Mouse (Mus musculus) hindbrain, embryonic 15.5 days (tissue): ENCODE measurements around the gene Olfr902. TPM values are rescaled to one million over a fixed set of nuclear protein-coding genes. Genes with fewer than 3 reads are reported as not detected.
"Not testable (repeated sequence)": the region's sequence is repeated elsewhere in the genome, so short reads cannot be mapped to it uniquely, and the experiment has no call there.

ENCODE experiments used
- ATAC-seq: fragments of 200-750 bp; cut with Nextera tagmentation; 2 replicates; pipeline ENCODE4 v1.8.0; 2017; ENCODE audit warnings: low read depth, moderate number of reproducible peaks, moderate TSS enrichment; ENCODE audit not compliant: low FRiP score
- H3K27ac ChIP-seq: fragments of 300-500 bp; sonication (generic); replicated peaks from 2 replicates; pipeline ENCODE4 v1.5.1; 2015; ENCODE audit warnings: mild to moderate bottlenecking, inconsistent platforms
- H3K27me3 ChIP-seq: fragments of 300-500 bp; sonication (generic); 2 replicates; pipeline ENCODE4 v1.6.1; 2015; ENCODE audit warnings: control low read depth, inconsistent platforms
- H3K36me3 ChIP-seq: fragments of 300-500 bp; sonication (generic); 2 replicates; pipeline ENCODE4 v1.6.1; 2015; ENCODE audit warnings: control low read depth, inconsistent platforms
- H3K4me1 ChIP-seq: fragments of 300-500 bp; sonication (generic); replicated peaks from 2 replicates; pipeline ENCODE4 v1.6.1; 2015; ENCODE audit warnings: control low read depth, inconsistent platforms
- H3K4me2 ChIP-seq: fragments of 300-500 bp; sonication (generic); 2 replicates; pipeline ENCODE4 v1.6.1; 2015; ENCODE audit warnings: moderate library complexity, mild to moderate bottlenecking, inconsistent platforms
- H3K4me3 ChIP-seq: fragments of 300-500 bp; sonication (generic); 2 replicates; pipeline ENCODE4 v1.5.1; 2015; ENCODE audit warnings: mild to moderate bottlenecking, inconsistent platforms
- H3K9ac ChIP-seq: fragments of 300-500 bp; sonication (generic); 2 replicates; pipeline ENCODE4 v1.6.1; 2015; ENCODE audit warnings: inconsistent platforms
- H3K9me3 ChIP-seq: fragments of 300-500 bp; sonication (generic); 2 replicates; pipeline ENCODE4 v1.6.1; 2016; ENCODE audit warnings: control low read depth, inconsistent platforms
- WGBS: fragments of 180-500 bp; shearing (Covaris S2); methylation state at CpG from one replicate; pipeline ENCODE4 v1.1.7; 2015; 5-methylcytosine and 5-hydroxymethylcytosine counted together
- polyA plus RNA-seq: library from polyadenylated mRNA; unstranded; fragments of >200 nt; fragmentation: Nextera tagmentation; extraction: Ambion mirVana; gene quantifications from 2 replicates; pipeline ENCODE4 v1.2.1, GENCODE M21; 2015

The Olfr902 gene
- not detected in 2 replicates for polyA plus RNA-seq

DNA sequence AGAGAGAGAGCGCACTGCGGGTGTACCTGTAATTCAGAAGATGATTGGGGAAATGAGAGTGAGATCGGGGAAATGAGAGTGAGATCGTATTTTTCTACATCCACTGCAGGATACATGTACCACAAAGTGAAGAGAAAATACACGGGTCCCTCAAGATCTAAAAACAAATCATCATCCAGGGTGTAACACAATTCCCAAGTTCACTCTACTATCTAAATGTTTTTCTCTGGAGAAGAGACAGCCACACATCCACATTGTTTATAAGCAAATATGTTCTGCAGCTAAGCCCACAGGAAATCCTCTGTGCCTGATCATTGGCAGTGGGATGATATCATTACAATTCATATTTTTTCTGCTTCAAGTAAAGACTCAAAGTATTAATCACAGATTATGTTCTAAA lies at the start of gene Olfr902:
TSS of gene Olfr902 (plus strand) at position 301 of the 400 bp plus-strand sequence.
- no peak within 1 kb of the TSS for H3K4me3 ChIP-seq
- whole genome bisulfite sequencing: 86% methylated on average over 5 of the region's 5 CpGs
- no peak within 1 kb of the TSS for H3K4me2 ChIP-seq
- H3K36me3 ChIP-seq: no peaks in the 10 kb centered on the region
- H3K27me3 ChIP-seq: no peaks in the 10 kb centered on the region
- H3K27ac ChIP-seq: no peak within 1 kb of the TSS
- H3K9me3 ChIP-seq: no peaks in the 10 kb centered on the region
- no peak for ATAC-seq
- no peaks in the 10 kb centered on the region for H3K4me1 ChIP-seq
- H3K9ac ChIP-seq: no peak within 1 kb of the TSS

GRCm38 (mm10) chr9:38401398-38401797 lies 46.1 kb upstream of the Olfr902 start, which contains the start of gene Olfr147:
TSS of gene Olfr147 (plus strand) at chr9:38401698.
- Histone ChIP-seq H3K27ac (no peak within 1 kb of the TSS), H3K27me3 (no peaks in the 10 kb centered on the region), H3K36me3 (no peaks in the 10 kb centered on the region), H3K4me3 (no peak within 1 kb of the TSS), H3K4me2 (no peak within 1 kb of the TSS), H3K9ac (no peak within 1 kb of the TSS), H3K9me3 (no peaks in the 10 kb centered on the region), H3K4me1 (no peaks in the 10 kb centered on the region)
- 86% methylated on average over 1 of the region's 1 CpGs for WGBS
- ATAC-seq: no peak

DNA sequence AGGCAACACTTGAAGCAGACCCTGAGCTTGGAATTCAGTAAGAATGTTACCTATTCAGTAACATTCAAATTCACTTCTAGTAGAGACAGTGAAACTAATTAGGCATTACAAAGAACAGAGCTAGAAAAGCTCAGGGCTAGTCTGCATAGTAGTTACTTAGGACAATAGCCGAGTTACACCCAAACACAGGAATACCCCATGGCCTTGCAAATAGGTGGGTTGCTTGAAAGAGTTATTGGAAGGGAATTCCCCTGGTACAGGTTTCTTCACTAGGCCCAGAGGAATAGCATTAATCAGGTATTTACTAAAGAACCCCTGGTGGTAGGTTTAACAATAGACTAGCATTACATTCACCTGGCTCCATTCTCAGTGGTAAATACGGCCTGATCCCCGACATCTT lies 40.0 kb upstream of the Olfr902 start:
- H3K4me2 ChIP-seq, H3K4me1 ChIP-seq, H3K36me3 ChIP-seq, ATAC-seq, H3K27me3 ChIP-seq, H3K9ac ChIP-seq, H3K9me3 ChIP-seq, H3K27ac ChIP-seq, H3K4me3 ChIP-seq: not testable (repeated sequence)
- WGBS: 91% methylated on average over 3 of the region's 3 CpGs

GRCm38 (mm10) chr9:38413502-38413901 lies 34.0 kb upstream of the Olfr902 start:
- H3K4me1 ChIP-seq, H3K4me2 ChIP-seq, H3K9ac ChIP-seq, H3K9me3 ChIP-seq, ATAC-seq, H3K27me3 ChIP-seq, H3K27ac ChIP-seq, H3K36me3 ChIP-seq, H3K4me3 ChIP-seq: not testable (repeated sequence)
- 95% methylated on average over 14 of the region's 14 CpGs for WGBS

DNA sequence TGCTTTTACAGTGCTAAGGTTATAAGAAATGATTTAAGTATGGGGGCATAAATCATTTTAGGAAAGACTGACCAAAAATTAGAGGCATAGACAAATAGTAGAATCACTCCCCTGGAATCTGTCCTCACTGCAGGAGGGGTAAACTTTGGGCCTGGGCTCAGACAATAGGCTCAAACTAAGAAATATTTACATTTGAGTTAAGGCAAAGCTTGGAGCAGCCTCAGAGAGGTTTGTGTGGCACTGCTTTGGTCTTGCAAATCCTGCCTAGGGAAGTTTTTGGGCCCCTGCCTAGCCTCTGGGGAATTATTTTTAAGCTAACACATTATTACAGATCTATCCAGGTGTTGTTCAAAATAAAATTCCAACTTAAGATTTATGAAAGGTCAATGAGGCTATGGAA lies 23.7 kb upstream of the Olfr902 start:
- H3K9ac ChIP-seq: no peak overlapping the region
- H3K36me3 ChIP-seq: no peaks in the 10 kb centered on the region
- no peak overlapping the region for H3K4me3 ChIP-seq
- no peaks in the 10 kb centered on the region for H3K27me3 ChIP-seq
- H3K9me3 ChIP-seq: no peaks in the 10 kb centered on the region
- H3K4me1 ChIP-seq: no peaks in the 10 kb centered on the region
- H3K27ac ChIP-seq: no peak overlapping the region
- ATAC-seq: no peak
- H3K4me2 ChIP-seq: no peak overlapping the region

- ATAC-seq: no peak
- H3K4me2 ChIP-seq: no peak overlapping the region
- H3K4me3 ChIP-seq: no peak overlapping the region
- no peaks in the 10 kb centered on the region for H3K27me3 ChIP-seq
- no peaks in the 10 kb centered on the region for H3K9me3 ChIP-seq
- no peaks in the 10 kb centered on the region for H3K36me3 ChIP-seq
- 64% methylated on average over 1 of the region's 1 CpGs for WGBS
- no peak overlapping the region for H3K27ac ChIP-seq
- no peaks in the 10 kb centered on the region for H3K4me1 ChIP-seq
- H3K9ac ChIP-seq: no peak overlapping the region
Observed at GRCm38 (mm10) chr9:38427026-38427425, 20.4 kb upstream of the Olfr902 start.

DNA sequence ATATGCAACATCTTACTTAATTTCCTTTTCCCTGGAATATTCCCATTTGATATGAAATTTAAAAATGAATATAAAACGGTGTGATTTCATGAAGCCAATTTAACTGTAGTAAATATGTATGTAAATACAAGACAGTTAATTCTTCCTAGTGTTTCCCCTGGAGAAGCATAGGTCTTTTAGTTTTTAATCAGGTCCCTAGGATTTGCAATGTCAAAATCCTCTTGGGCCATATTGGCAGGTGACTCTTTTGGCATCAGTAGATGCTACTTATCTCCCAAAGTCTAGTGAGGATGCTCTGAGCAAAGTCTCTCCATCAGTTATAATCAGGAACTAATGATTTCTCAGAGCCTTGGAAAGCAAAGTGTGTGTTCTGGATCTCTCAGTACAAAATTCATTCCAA lies 18.3 kb upstream of the Olfr902 start, which contains the start of gene Olfr901:
TSS of gene Olfr901 (plus strand) at position 301 of the 400 bp plus-strand sequence.
- ATAC-seq: no peak
- Histone ChIP-seq H3K36me3 (no peaks in the 10 kb centered on the region), H3K4me2 (no peak within 1 kb of the TSS), H3K9me3 (no peaks in the 10 kb centered on the region), H3K4me1 (no peaks in the 10 kb centered on the region), H3K27me3 (no peaks in the 10 kb centered on the region), H3K27ac (no peak within 1 kb of the TSS), H3K9ac (no peak within 1 kb of the TSS), H3K4me3 (no peak within 1 kb of the TSS)
- 83% methylated on average over 1 of the region's 1 CpGs for whole genome bisulfite sequencing

DNA sequence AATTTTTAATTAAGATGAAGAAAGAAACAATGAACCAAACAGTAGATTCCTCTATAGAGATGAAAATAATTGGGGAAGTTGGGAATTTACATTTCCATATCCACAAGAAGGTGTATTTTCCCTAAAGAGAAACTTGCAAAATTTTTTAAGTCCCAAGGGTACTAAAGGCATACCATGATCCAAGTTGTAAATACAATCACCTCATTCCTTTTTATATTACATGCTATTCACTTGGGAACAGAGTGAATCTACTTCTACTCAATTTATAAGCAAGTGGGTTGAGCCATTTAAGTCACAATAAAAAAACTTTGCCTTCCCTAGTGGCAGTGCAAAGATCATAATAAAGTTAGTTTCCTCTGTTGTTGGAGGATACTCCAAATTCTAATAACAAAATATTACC lies 15.4 kb downstream of the Olfr902 start, which contains the start of gene Olfr904:
TSS of gene Olfr904 (plus strand) at position 301 of the 400 bp plus-strand sequence.
- H3K27me3 ChIP-seq: no peaks in the 10 kb centered on the region
- H3K4me1 ChIP-seq: no peaks in the 10 kb centered on the region
- H3K9me3 ChIP-seq: no peaks in the 10 kb centered on the region
- no peaks in the 10 kb centered on the region for H3K36me3 ChIP-seq
- H3K27ac ChIP-seq: no peak within 1 kb of the TSS
- H3K4me3 ChIP-seq: no peak within 1 kb of the TSS
- no peak for ATAC-seq
- no peak within 1 kb of the TSS for H3K9ac ChIP-seq
- no peak within 1 kb of the TSS for H3K4me2 ChIP-seq

GRCm38 (mm10) chr9:38470807-38471206 lies 23.4 kb downstream of the Olfr902 start, which contains the start of gene Olfr905:
TSS of gene Olfr905 (plus strand) at chr9:38471107.
- no peak within 1 kb of the TSS for H3K27ac ChIP-seq
- no peaks in the 10 kb centered on the region for H3K36me3 ChIP-seq
- ATAC-seq: no peak
- H3K9me3 ChIP-seq: no peaks in the 10 kb centered on the region
- H3K4me3 ChIP-seq: no peak within 1 kb of the TSS
- H3K27me3 ChIP-seq: no peaks in the 10 kb centered on the region
- no peak within 1 kb of the TSS for H3K9ac ChIP-seq
- H3K4me2 ChIP-seq: no peak within 1 kb of the TSS
- H3K4me1 ChIP-seq: no peaks in the 10 kb centered on the region

DNA sequence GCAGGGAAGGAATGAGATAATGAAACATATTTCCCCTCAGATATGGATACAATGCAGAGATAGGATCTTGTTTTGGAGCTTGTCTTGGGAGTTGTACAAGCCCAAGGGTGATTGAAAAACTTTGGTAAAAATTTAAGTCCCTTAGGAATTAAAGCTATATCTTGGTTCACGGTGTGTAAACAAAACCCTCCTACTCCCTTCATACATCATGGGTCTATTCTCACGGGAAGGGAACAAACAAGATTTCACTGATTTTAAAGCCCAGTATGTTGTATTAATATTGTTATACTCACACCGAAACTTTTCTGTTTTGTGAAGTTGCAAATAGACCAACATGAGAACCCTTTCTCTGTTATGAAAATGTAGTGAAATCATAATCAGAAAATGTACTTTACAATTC lies 39.3 kb downstream of the Olfr902 start, which contains the start of gene Olfr906:
TSS of gene Olfr906 (plus strand) at position 301 of the 400 bp plus-strand sequence.
- no peaks in the 10 kb centered on the region for H3K27me3 ChIP-seq
- ATAC-seq: no peak
- H3K27ac ChIP-seq: no peak within 1 kb of the TSS
- H3K9me3 ChIP-seq: no peaks in the 10 kb centered on the region
- H3K4me3 ChIP-seq: no peak within 1 kb of the TSS
- no peaks in the 10 kb centered on the region for H3K36me3 ChIP-seq
- no peak within 1 kb of the TSS for H3K4me2 ChIP-seq
- H3K4me1 ChIP-seq: no peaks in the 10 kb centered on the region
- H3K9ac ChIP-seq: no peak within 1 kb of the TSS
- WGBS: 90% methylated on average over 3 of the region's 3 CpGs

- ATAC-seq: no peak
- no peaks in the 10 kb centered on the region for H3K36me3 ChIP-seq
- no peak within 1 kb of the TSS for H3K27ac ChIP-seq
- H3K9me3 ChIP-seq: no peaks in the 10 kb centered on the region
- WGBS: 87% methylated on average over 2 of the region's 2 CpGs
- H3K9ac ChIP-seq: no peak within 1 kb of the TSS
- no peak within 1 kb of the TSS for H3K4me2 ChIP-seq
- H3K4me1 ChIP-seq: no peaks in the 10 kb centered on the region
- H3K27me3 ChIP-seq: no peaks in the 10 kb centered on the region
- no peak within 1 kb of the TSS for H3K4me3 ChIP-seq
Observed at GRCm38 (mm10) chr9:38495501-38495900, 48.0 kb downstream of the Olfr902 start, which contains the start of gene Olfr907. TSS of gene Olfr907 (plus strand) at chr9:38495801.
